Mouse (Mus musculus) right cerebral cortex, postnatal 25 days (tissue): ENCODE results near the gene Gphn.
"Not testable (repeated sequence)": the region's sequence is repeated elsewhere in the genome, so short reads cannot be mapped to it uniquely, and the experiment has no call there.

Experiments used
- DNase-seq: peaks from one replicate; pipeline ENCODE4 v3.0.0; 2022

Gphn gene

GRCm38 (mm10) chr12:78356472-78356871, 130.3 kb downstream of the Gphn start:
- DNase-seq = no peak

- no peak for DNase-seq
Measured at GRCm38 (mm10) chr12:78389267-78389666, 163.1 kb downstream of the Gphn start.

- DNase-seq = no peak
Measured at GRCm38 (mm10) chr12:78395297-78395696, 169.1 kb downstream of the Gphn start.

- not testable (repeated sequence) for DNase-seq
Measured at GRCm38 (mm10) chr12:78407518-78407917, 181.3 kb downstream of the Gphn start.

GRCm38 (mm10) chr12:78522176-78522575, 296.0 kb downstream of the Gphn start:
- no peak for DNase-seq

- DNase-seq = no peak
Measured at GRCm38 (mm10) chr12:78522804-78523394, 296.7 kb downstream of the Gphn start.

- not testable (repeated sequence) for DNase-seq
Measured at GRCm38 (mm10) chr12:78537590-78537989, 311.4 kb downstream of the Gphn start.

GRCm38 (mm10) chr12:78550913-78551312, 324.7 kb downstream of the Gphn start:
- DNase-seq = no peak

- DNase-seq = no peak
Measured at GRCm38 (mm10) chr12:78631816-78632215, 405.6 kb downstream of the Gphn start.

- DNase-seq = no peak
Measured at GRCm38 (mm10) chr12:78639466-78639865, 413.3 kb downstream of the Gphn start.

- DNase-seq = no peak
Measured at GRCm38 (mm10) chr12:78640086-78640485, 413.9 kb downstream of the Gphn start.

- no peak for DNase-seq
Measured at GRCm38 (mm10) chr12:78641220-78641619, 415.0 kb downstream of the Gphn start.

GRCm38 (mm10) chr12:78643691-78644090, 417.5 kb downstream of the Gphn start:
- no peak for DNase-seq

GRCm38 (mm10) chr12:78645282-78645681, 419.1 kb downstream of the Gphn start:
- no peak for DNase-seq

GRCm38 (mm10) chr12:78659718-78660304, 433.6 kb downstream of the Gphn start:
- no peak for DNase-seq

GRCm38 (mm10) chr12:78678101-78678806, 452.1 kb downstream of the Gphn start:
- DNase-seq = no peak

- no peak for DNase-seq
Measured at GRCm38 (mm10) chr12:78678807-78679189, 452.6 kb downstream of the Gphn start.

GRCm38 (mm10) chr12:78681048-78681447, 454.9 kb downstream of the Gphn start:
- no peak for DNase-seq

- DNase-seq = no peak
Measured at GRCm38 (mm10) chr12:78682279-78682678, 456.1 kb downstream of the Gphn start.

GRCm38 (mm10) chr12:78685669-78686215, 459.6 kb downstream of the Gphn start:
- DNase-seq = no peak

- DNase-seq = no peak
Measured at GRCm38 (mm10) chr12:78688876-78689275, 462.7 kb downstream of the Gphn start.

- DNase-seq = no peak
Measured at GRCm38 (mm10) chr12:78691325-78691724, 465.1 kb downstream of the Gphn start, which contains the start of gene Fam71d. Fam71d (plus strand) TSS chr12:78691535.

GRCm38 (mm10) chr12:78693281-78693680, 467.1 kb downstream of the Gphn start:
- no peak for DNase-seq

- no peak for DNase-seq
Measured at GRCm38 (mm10) chr12:78717783-78718182, 491.6 kb downstream of the Gphn start.
